ENCODE assay signal across 18 mouse cellular contexts in genomic region chr5:124442628-124443027, GRCm38 (mm10). TPM values are rescaled to one million over a fixed set of nuclear protein-coding genes. Genes with fewer than 3 reads are reported as not detected.
A peak's percentile ranks its signal among the peaks of the same experiment; 100 is the strongest.
DNase-seq lines count a peak whose midpoint lies in the region; ATAC-seq and TF ChIP-seq lines count a peak whose summit lies in the region.
"Had no signal": no experiment of that assay in that cellular context is flagged by ENCODE, and none has a peak within 500 bp of the region (broad histone marks: within the 10 kb centered on the region; RNA-seq: fewer than 3 reads in every experiment).

No protein-coding gene starts in this region.

- DNase-seq in liver, adult 2 months (ENCODE audit: extremely low read depth, low read depth, low spot score) = peak; percentile 74
- DNase-seq in liver = no peak
- DNase-seq in liver, embryonic 11.5 days (ENCODE audit: low spot score) = no peak
- no peak for DNase-seq in urinary bladder, adult 2 months (ENCODE audit: low spot score)
- no peak for DNase-seq in left cerebral cortex, adult 2 months (ENCODE audit: extremely low spot score in 1 of 2, low spot score in 2 of 2)
- DNase-seq in layer of hippocampus, adult 2 months (ENCODE audit: low spot score in 2 of 2) = no peak
- DNase-seq: cerebellum, postnatal 10 days; kidney, adult 18-20 months; kidney, postnatal 36 days; right cerebral cortex, postnatal 25 days; thymus, postnatal 14 days had no signal

- no peaks in the 10 kb centered on the region for H3K36me3 ChIP-seq in liver, adult 2 months (ENCODE audit: control insufficient read depth, insufficient read depth, low read length)
- H3K36me3 ChIP-seq in C2C12 (ENCODE audit: control insufficient read depth, insufficient read depth) (peaks cover 7% of the 10 kb centered on the region), myocyte (ENCODE audit: control insufficient read depth, insufficient read depth) (no peaks in the 10 kb centered on the region)
- H3K36me3 ChIP-seq in liver, embryonic 11.5 days (ENCODE audit: control insufficient read depth, insufficient read depth, low read length) = peaks cover 8% of the 10 kb centered on the region

- no peaks in the 10 kb centered on the region for H3K27me3 ChIP-seq in liver, adult 2 months (ENCODE audit: control insufficient read depth, insufficient read depth, low read length)
- H3K27me3 ChIP-seq in C2C12 (ENCODE audit: control insufficient read depth, insufficient read depth, insufficient read length) (no peaks in the 10 kb centered on the region), myocyte (ENCODE audit: control insufficient read depth, insufficient read depth, insufficient read length) (no peaks in the 10 kb centered on the region)
- H3K27me3 ChIP-seq in liver, embryonic 11.5 days (replicated peaks; ENCODE audit: control insufficient read depth, insufficient read depth, low read length) = no peaks in the 10 kb centered on the region
- H3K27me3 ChIP-seq: heart, embryonic 15.5 days; hindbrain, embryonic 15.5 days; midbrain, embryonic 12.5 days; neural tube, embryonic 15.5 days had no signal

- no peak overlapping the region for H3K9ac ChIP-seq in liver, adult 2 months (ENCODE audit: low read depth, low read length)
- no peak overlapping the region for H3K9ac ChIP-seq in liver, embryonic 11.5 days (ENCODE audit: low read depth, low read length)
- H3K9ac ChIP-seq: heart, embryonic 15.5 days; hindbrain, embryonic 15.5 days; midbrain, embryonic 12.5 days; neural tube, embryonic 15.5 days had no signal

- ATAC-seq in liver, embryonic 11.5 days (replicated peaks; ENCODE audit: low FRiP score) = no peak
- ATAC-seq: forebrain, embryonic 14.5 days had no signal

- H3K79me2 ChIP-seq in liver, adult 2 months (ENCODE audit: control insufficient read depth, insufficient read depth, low read length) = no peaks in the 10 kb centered on the region
- H3K79me2 ChIP-seq in C2C12 (ENCODE audit: control insufficient read depth, insufficient read depth) (peaks cover 72% of the 10 kb centered on the region), myocyte (ENCODE audit: control insufficient read depth, insufficient read depth) (peaks cover 56% of the 10 kb centered on the region)

- TF ChIP-seq POLR2A in liver, adult 2 months (IDR thresholded peaks at IDR 0.05; ENCODE audit: extremely low read depth, insufficient read depth, low read length) = no peak
- no peak for TF ChIP-seq POLR2A in myocyte (IDR thresholded peaks at IDR 0.05; ENCODE audit: insufficient read length, low read depth)

- no peaks in the 10 kb centered on the region for H3K9me3 ChIP-seq in liver, embryonic 11.5 days (ENCODE audit: control insufficient read depth, low read length)
- H3K9me3 ChIP-seq: heart, embryonic 15.5 days; hindbrain, embryonic 15.5 days; midbrain, embryonic 12.5 days; neural tube, embryonic 15.5 days had no signal

- H3K4me3 ChIP-seq in liver, adult 2 months (ENCODE audit: insufficient read depth, low read depth, low read length) = no peak overlapping the region
- H3K4me3 ChIP-seq in C2C12 (ENCODE audit: insufficient read depth, poor library complexity, severe bottlenecking) (no peak overlapping the region), myocyte (no peak overlapping the region)
- no peak overlapping the region for H3K4me3 ChIP-seq in liver, embryonic 11.5 days (ENCODE audit: low read depth, low read length)
- H3K4me3 ChIP-seq in left cerebral cortex, adult 2 months = no peak overlapping the region
- H3K4me3 ChIP-seq in layer of hippocampus, adult 2 months = no peak overlapping the region
- H3K4me3 ChIP-seq: heart, embryonic 15.5 days; hindbrain, embryonic 15.5 days; midbrain, embryonic 12.5 days; neural tube, embryonic 15.5 days had no signal

- H3K4me1 ChIP-seq in liver, adult 2 months (ENCODE audit: control insufficient read depth, insufficient read depth, low read length) = peaks cover 16% of the 10 kb centered on the region
- H3K4me1 ChIP-seq in liver, embryonic 11.5 days (replicated peaks; ENCODE audit: control insufficient read depth, insufficient read depth, low read length) = peaks cover 24% of the 10 kb centered on the region

- H3K4me2 ChIP-seq in liver, embryonic 11.5 days = peak overlapping the region; percentile 42
- no peak overlapping the region for H3K4me2 ChIP-seq in myocyte (ENCODE audit: low read depth)
- H3K4me2 ChIP-seq: heart, embryonic 15.5 days; hindbrain, embryonic 15.5 days; midbrain, embryonic 12.5 days; neural tube, embryonic 15.5 days had no signal

- H3ac ChIP-seq in C2C12 (ENCODE audit: control insufficient read depth, insufficient read length, low read depth) (no peak overlapping the region), myocyte (ENCODE audit: control insufficient read depth, insufficient read length) (no peak overlapping the region)

- peaks cover 31% of the 10 kb centered on the region for H3K79me3 ChIP-seq in C2C12 (ENCODE audit: low read depth)

- intact Hi-C loops in left cerebral cortex, adult 2 months (cut with DNase I) = no loop called here

- no peak overlapping the region for H3K27ac ChIP-seq in liver, adult 2 months (replicated peaks; ENCODE audit: insufficient read depth, low read depth, low read length)
- H3K27ac ChIP-seq in liver, embryonic 11.5 days (ENCODE audit: low read depth, low read length) = peak overlapping the region; percentile 46; the same call in 1 of the 2 replicates
- no peak overlapping the region for H3K27ac ChIP-seq in left cerebral cortex, adult 2 months
- no peak overlapping the region for H3K27ac ChIP-seq in layer of hippocampus, adult 2 months
- H3K27ac ChIP-seq: heart, embryonic 15.5 days; hindbrain, embryonic 15.5 days; midbrain, embryonic 12.5 days; neural tube, embryonic 15.5 days had no signal

- TF ChIP-seq CTCF in liver, adult 2 months (IDR thresholded peaks at IDR 0.05; ENCODE audit: low read depth, low read length) = no peak
- TF ChIP-seq CTCF in C2C12 (IDR thresholded peaks at IDR 0.05; ENCODE audit: control insufficient read depth, insufficient read depth, insufficient read length) = no peak
- no peak for TF ChIP-seq CTCF in left cerebral cortex, adult 2 months (IDR thresholded peaks at IDR 0.05)
- no peak for TF ChIP-seq CTCF in layer of hippocampus, adult 2 months (conservative IDR thresholded peaks at IDR 0.05)

- 19% methylated on average over 2 of the region's 2 CpGs for WGBS in liver, adult 2 months
- 52% methylated on average over 2 of the region's 2 CpGs for WGBS in liver, embryonic 11.5 days

TF ChIP-seq in C2C12, 6 proteins besides CTCF, POLR2A, EP300 and RAD21:
- no peak for TF ChIP-seq MYOD1 (IDR thresholded peaks at IDR 0.05; ENCODE audit: control insufficient read depth, insufficient read length, low read depth)
- no peak for TF ChIP-seq USF1 (IDR thresholded peaks at IDR 0.05; ENCODE audit: low read depth)
- TF ChIP-seq CEBPB (IDR thresholded peaks at IDR 0.05; ENCODE audit: low read depth) = peak; percentile 63
TF ChIP-seq in C2C12: peak in this region for 1.

TF ChIP-seq in myocyte, 11 proteins besides CTCF, POLR2A, EP300 and RAD21:
- TF ChIP-seq TCF3 (IDR thresholded peaks at IDR 0.05; ENCODE audit: insufficient read length, low read depth) (no peak), CEBPB (IDR thresholded peaks at IDR 0.05; ENCODE audit: insufficient read depth, poor library complexity, severe bottlenecking) (peak; percentile 58; the same call in 1 of the 2 replicates)
TF ChIP-seq in myocyte: peak in this region for 1.

RNA-seq across cellular contexts. Expression of gene Kmt5a, which starts 2.9 kb away (rescaled TPM):
- total RNA-seq in liver, adult 2 months (2014; rRNA removed) = 9.6 and 13.2 TPM in 2 replicates
- 14.7 and 15.1 TPM in 2 replicates for polyA plus RNA-seq in liver, adult 2 months (2012; rRNA removed)
- polyA plus RNA-seq in C2C12 (2012; fragmentation: generic; extraction: Trizol) (91.5 TPM), myocyte (2012; fragmentation: generic; extraction: Trizol) (58.0 TPM)
- 132 and 145 TPM in 2 replicates for polyA plus RNA-seq in liver, embryonic 11.5 days (2014; fragmentation: Nextera tagmentation; extraction: Ambion mirVana)
- polyA plus RNA-seq in urinary bladder, adult 2 months (2012; rRNA removed) = 53.7 and 62.0 TPM in 2 replicates
- 10 to 100 TPM; 60.9 to 74.6 TPM for total RNA-seq in left cerebral cortex, adult 2 months (2021)
- total RNA-seq in layer of hippocampus, adult 2 months (2021) = 10 to 100 TPM; 55.8 to 70.3 TPM

RNA-seq across cellular contexts. Expression of gene Sbno1, which starts 16.8 kb away (rescaled TPM):
- total RNA-seq in liver, adult 2 months (2014; rRNA removed) = 33.1 and 36.6 TPM in 2 replicates
- polyA plus RNA-seq in liver, adult 2 months (2012; rRNA removed) = 7.2 and 8.1 TPM in 2 replicates
- polyA plus RNA-seq in C2C12 (2012; fragmentation: generic; extraction: Trizol) (13.0 TPM), myocyte (2012; fragmentation: generic; extraction: Trizol) (11.3 TPM)
- polyA plus RNA-seq in liver, embryonic 11.5 days (2014; fragmentation: Nextera tagmentation; extraction: Ambion mirVana) = 75.2 and 86.4 TPM in 2 replicates
- polyA plus RNA-seq in urinary bladder, adult 2 months (2012; rRNA removed) = 30.6 and 35.2 TPM in 2 replicates
- 100 to 1,000 TPM; 180 to 185 TPM for total RNA-seq in left cerebral cortex, adult 2 months (2021)
- 100 to 1,000 TPM; 157 to 166 TPM for total RNA-seq in layer of hippocampus, adult 2 months (2021)

RNA-seq across cellular contexts. Expression of gene Rilpl2, which starts 35.5 kb away (rescaled TPM):
- total RNA-seq in liver, adult 2 months (2014; rRNA removed) = 9.6 and 11.6 TPM in 2 replicates
- 10.1 and 10.4 TPM in 2 replicates for polyA plus RNA-seq in liver, adult 2 months (2012; rRNA removed)
- polyA plus RNA-seq in C2C12 (2012; fragmentation: generic; extraction: Trizol) (22.8 TPM), myocyte (2012; fragmentation: generic; extraction: Trizol) (22.3 TPM)
- polyA plus RNA-seq in liver, embryonic 11.5 days (2014; fragmentation: Nextera tagmentation; extraction: Ambion mirVana) = 18.7 and 19.8 TPM in 2 replicates
- polyA plus RNA-seq in urinary bladder, adult 2 months (2012; rRNA removed) = 18.7 and 20.3 TPM in 2 replicates
- total RNA-seq in left cerebral cortex, adult 2 months (2021) = 10 to 100 TPM; 17.9 to 21.0 TPM
- total RNA-seq in layer of hippocampus, adult 2 months (2021) = 10 to 100 TPM; 19.3 TPM

RNA-seq across cellular contexts. Expression of gene Snrnp35, which starts 40.3 kb away (rescaled TPM):
- 2.9 and 3.7 TPM in 2 replicates for total RNA-seq in liver, adult 2 months (2014; rRNA removed)
- 2.2 and 2.5 TPM in 2 replicates for polyA plus RNA-seq in liver, adult 2 months (2012; rRNA removed)
- polyA plus RNA-seq in C2C12 (2012; fragmentation: generic; extraction: Trizol) = 23.8 TPM
- polyA plus RNA-seq in liver, embryonic 11.5 days (2014; fragmentation: Nextera tagmentation; extraction: Ambion mirVana) = 13.6 and 14.0 TPM in 2 replicates
- 18.9 TPM for polyA plus RNA-seq in myocyte (2012; fragmentation: generic; extraction: Trizol)
- polyA plus RNA-seq in urinary bladder, adult 2 months (2012; rRNA removed) = 7.2 and 8.8 TPM in 2 replicates
- total RNA-seq in left cerebral cortex, adult 2 months (2021) = 10 to 100 TPM; 19.9 to 20.8 TPM
- total RNA-seq in layer of hippocampus, adult 2 months (2021) = 10 to 100 TPM; 25.7 to 25.9 TPM
